Mouse (Mus musculus) midbrain, postnatal 0 days (tissue): ENCODE data around the gene Eya4. TPM values are rescaled to one million over a fixed set of nuclear protein-coding genes. Genes with fewer than 3 reads are reported as not detected.

Experiments used
- ATAC-seq: fragments of 200-750 bp; cut with Nextera tagmentation; 2 replicates; pipeline ENCODE4 v1.8.0; 2017; ENCODE audit warnings: moderate number of reproducible peaks, mild to moderate bottlenecking, moderate TSS enrichment, moderate library complexity; ENCODE audit not compliant: low FRiP score
- DNase-seq: peaks from one replicate; pipeline ENCODE4 v3.0.0-alpha.2; 2015; ENCODE audit warnings: low spot score
- H3K27ac ChIP-seq: fragments of 300-500 bp; sonication (generic); 2 replicates; pipeline ENCODE4 v1.5.1; 2014; ENCODE audit warnings: low read depth, mild to moderate bottlenecking, low read length, mixed read lengths
- H3K27me3 ChIP-seq: fragments of 300-500 bp; sonication (generic); 2 replicates; pipeline ENCODE4 v1.6.1; 2014; ENCODE audit warnings: low read length, control low read depth, mixed read lengths; ENCODE audit not compliant: insufficient read depth
- H3K36me3 ChIP-seq: fragments of 300-500 bp; sonication (generic); 2 replicates; pipeline ENCODE4 v1.6.1; 2014; ENCODE audit warnings: low read length, control low read depth, mixed read lengths; ENCODE audit not compliant: insufficient read depth
- H3K4me1 ChIP-seq: fragments of 300-500 bp; sonication (generic); 2 replicates; pipeline ENCODE4 v1.6.1; 2014; ENCODE audit warnings: mild to moderate bottlenecking, control low read depth, antibody characterized with exemption, low read length, mixed read lengths; ENCODE audit not compliant: insufficient read depth
- H3K4me2 ChIP-seq: fragments of 300-500 bp; sonication (generic); 2 replicates; pipeline ENCODE4 v1.6.1; 2014; ENCODE audit warnings: low read depth, mild to moderate bottlenecking, low read length, mixed read lengths; ENCODE audit not compliant: poor library complexity, severe bottlenecking
- H3K4me3 ChIP-seq: fragments of 300-500 bp; sonication (generic); 2 replicates; pipeline ENCODE4 v1.5.1; 2014; ENCODE audit warnings: low read depth, mild to moderate bottlenecking, low read length, moderate library complexity
- H3K9ac ChIP-seq: fragments of 300-500 bp; sonication (generic); replicated peaks from 2 replicates; pipeline ENCODE4 v1.6.1; 2014; ENCODE audit warnings: mild to moderate bottlenecking, low read length, moderate library complexity, mixed read lengths; ENCODE audit not compliant: poor library complexity, severe bottlenecking
- H3K9me3 ChIP-seq: fragments of 300-500 bp; sonication (generic); 2 replicates; pipeline ENCODE4 v1.6.1; 2016; ENCODE audit warnings: low read length, control low read depth
- CTCF ChIP-seq: IDR thresholded peaks from 2 replicates; pipeline ENCODE4 v1.5.1; 2016; ENCODE audit warnings: antibody characterized with exemption, mild to moderate bottlenecking
- WGBS: fragments of 180-500 bp; shearing (Covaris S2); extraction: QIAGEN DNeasy Blood & Tissue Kit; methylation state at CpG from one replicate; pipeline ENCODE4 v1.1.7; 2014; 5-methylcytosine and 5-hydroxymethylcytosine counted together
- polyA plus RNA-seq: library from polyadenylated mRNA; unstranded; fragments of >200 nt; fragmentation: Nextera tagmentation; extraction: Ambion mirVana; gene quantifications from 2 replicates; pipeline ENCODE4 v1.2.1, GENCODE M21; 2015
- total RNA-seq: library from RNA; depleted of rRNA; stranded (reverse); fragments of >200 nt; gene quantifications from 2 replicates; pipeline ENCODE4 v1.2.3, GENCODE M21; 2014; rRNA removed

Eya4 gene
- total RNA-seq, result 1.0 and 1.2 TPM in 2 replicates
- polyA plus RNA-seq, result 0.13 and 0.42 TPM in 2 replicates

GRCm38 (mm10) chr10:23350011-23350911 lies at the start of gene Eya4:
Gene Eya4 (minus strand): TSS chr10:23350786.
- Histone ChIP-seq H3K27ac (no peak within 1 kb of the TSS), H3K9ac (peak within 1 kb of the TSS; percentile 48), H3K36me3 (no peaks in the 10 kb centered on the region), H3K9me3 (no peaks in the 10 kb centered on the region), H3K4me3 (peak within 1 kb of the TSS; percentile 53), H3K27me3 (peaks cover 25% of the 10 kb centered on the region), H3K4me1 (peaks cover 4% of the 10 kb centered on the region), H3K4me2 (peak within 1 kb of the TSS; percentile 97)
- peak; percentile 81 for ATAC-seq
- TF ChIP-seq CTCF, result no peak
- 3% methylated on average over 49 of the region's 79 CpGs for WGBS
- DNase-seq, result no peak

- H3K36me3 ChIP-seq, result no peaks in the 10 kb centered on the region
- H3K4me1 ChIP-seq, result no peaks in the 10 kb centered on the region
- no peak overlapping the region for H3K4me3 ChIP-seq
- 87% methylated on average over 3 of the region's 3 CpGs for WGBS
- H3K9me3 ChIP-seq, result no peaks in the 10 kb centered on the region
- no peak for TF ChIP-seq CTCF
- no peak for DNase-seq
- no peaks in the 10 kb centered on the region for H3K27me3 ChIP-seq
- H3K9ac ChIP-seq, result no peak overlapping the region
- no peak for ATAC-seq
- no peak overlapping the region for H3K4me2 ChIP-seq
- no peak overlapping the region for H3K27ac ChIP-seq
Measured at GRCm38 (mm10) chr10:23395399-23395798, 44.8 kb upstream of the Eya4 start.

- Histone ChIP-seq H3K9me3 (no peaks in the 10 kb centered on the region), H3K27ac (no peak overlapping the region), H3K9ac (no peak overlapping the region), H3K4me3 (no peak overlapping the region), H3K4me1 (no peaks in the 10 kb centered on the region), H3K36me3 (no peaks in the 10 kb centered on the region), H3K27me3 (no peaks in the 10 kb centered on the region), H3K4me2 (no peak overlapping the region)
- ATAC-seq, result no peak
- WGBS, result 90% methylated on average over 11 of the region's 11 CpGs
- TF ChIP-seq CTCF, result no peak
- no peak for DNase-seq
Measured at GRCm38 (mm10) chr10:23394556-23395245, 44.1 kb upstream of the Eya4 start.

- no peaks in the 10 kb centered on the region for H3K27me3 ChIP-seq
- H3K27ac ChIP-seq, result no peak overlapping the region
- H3K9ac ChIP-seq, result no peak overlapping the region
- no peaks in the 10 kb centered on the region for H3K36me3 ChIP-seq
- no peaks in the 10 kb centered on the region for H3K9me3 ChIP-seq
- ATAC-seq, result no peak
- no peak overlapping the region for H3K4me2 ChIP-seq
- no peak for TF ChIP-seq CTCF
- H3K4me1 ChIP-seq, result no peaks in the 10 kb centered on the region
- WGBS, result 83% methylated on average over 6 of the region's 6 CpGs
- DNase-seq, result no peak
- H3K4me3 ChIP-seq, result no peak overlapping the region
Measured at GRCm38 (mm10) chr10:23394152-23394551, 43.6 kb upstream of the Eya4 start.

- Histone ChIP-seq H3K9ac (no peak overlapping the region), H3K27ac (no peak overlapping the region), H3K36me3 (no peaks in the 10 kb centered on the region), H3K4me2 (no peak overlapping the region), H3K27me3 (no peaks in the 10 kb centered on the region), H3K4me3 (no peak overlapping the region), H3K4me1 (no peaks in the 10 kb centered on the region), H3K9me3 (no peaks in the 10 kb centered on the region)
- 89% methylated on average over 6 of the region's 6 CpGs for WGBS
- DNase-seq (no peak), ATAC-seq (no peak)
- TF ChIP-seq CTCF, result no peak
Measured at GRCm38 (mm10) chr10:23363866-23364265, 13.3 kb upstream of the Eya4 start.
